Mouse (Mus musculus) neural tube, embryonic 12.5 days (tissue): ENCODE data around the gene Ehmt1. TPM values are rescaled to one million over a fixed set of nuclear protein-coding genes. Genes with fewer than 3 reads are reported as not detected.

ENCODE experiments used
- ATAC-seq: fragments of 200-750 bp; cut with Nextera tagmentation; 2 replicates; pipeline ENCODE4 v1.8.0; 2017; ENCODE audit warnings: low read depth, mild to moderate bottlenecking, moderate TSS enrichment, moderate library complexity; ENCODE audit not compliant: low FRiP score
- H3K27ac ChIP-seq: fragments of 300-500 bp; sonication (generic); 2 replicates; pipeline ENCODE4 v1.5.1; 2016
- H3K27me3 ChIP-seq: fragments of 300-500 bp; sonication (generic); replicated peaks from 2 replicates; pipeline ENCODE4 v1.6.1; 2016; ENCODE audit warnings: mild to moderate bottlenecking
- H3K36me3 ChIP-seq: fragments of 300-500 bp; sonication (generic); 2 replicates; pipeline ENCODE4 v1.6.1; 2016; ENCODE audit warnings: mild to moderate bottlenecking
- H3K4me1 ChIP-seq: fragments of 300-500 bp; sonication (generic); 2 replicates; pipeline ENCODE4 v1.6.1; 2016
- H3K4me2 ChIP-seq: fragments of 300-500 bp; sonication (generic); replicated peaks from 2 replicates; pipeline ENCODE4 v1.6.1; 2016; ENCODE audit warnings: mild to moderate bottlenecking
- H3K4me3 ChIP-seq: fragments of 300-500 bp; sonication (generic); 2 replicates; pipeline ENCODE4 v1.5.1; 2016
- H3K9ac ChIP-seq: fragments of 300-500 bp; sonication (generic); 2 replicates; pipeline ENCODE4 v1.6.1; 2016; ENCODE audit warnings: mild to moderate bottlenecking
- H3K9me3 ChIP-seq: fragments of 300-500 bp; sonication (generic); 2 replicates; pipeline ENCODE4 v1.6.1; 2016; ENCODE audit warnings: mild to moderate bottlenecking
- WGBS: fragments of 180-500 bp; shearing (Covaris S2); methylation state at CpG from one replicate; pipeline ENCODE4 v1.1.7; 2016; 5-methylcytosine and 5-hydroxymethylcytosine counted together
- polyA plus RNA-seq: library from polyadenylated mRNA; unstranded; fragments of >200 nt; fragmentation: Nextera tagmentation; extraction: Ambion mirVana; gene quantifications from 2 replicates; pipeline ENCODE4 v1.2.1, GENCODE M21; 2016

The Ehmt1 gene
- polyA plus RNA-seq, 1 experiment from 2014 or later, result 121 TPM

DNA sequence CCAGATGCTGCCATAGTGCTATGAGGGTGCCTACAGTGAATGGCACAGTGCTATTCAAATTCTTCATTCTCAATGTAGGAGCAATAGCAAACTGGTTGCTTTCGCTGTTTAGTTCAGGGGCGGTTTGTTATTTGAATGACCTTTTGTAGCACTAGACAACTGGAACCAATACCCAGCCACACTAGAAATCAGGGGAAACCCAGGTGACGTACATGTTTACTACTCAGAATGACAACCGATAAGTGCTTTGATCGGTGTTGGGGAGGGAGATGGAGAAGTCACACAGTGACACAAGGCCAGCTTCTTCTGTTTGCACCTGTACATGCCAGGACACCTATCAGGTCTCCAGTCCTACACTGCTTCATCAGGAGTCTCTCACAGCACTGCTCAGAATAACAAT, 10.2 kb upstream of the Ehmt1 start:
- H3K27ac ChIP-seq, result no peak overlapping the region
- no peak for ATAC-seq
- no peak overlapping the region for H3K4me3 ChIP-seq
- peaks cover 7% of the 10 kb centered on the region; the same call in 1 of the 2 replicates for H3K4me1 ChIP-seq
- no peak overlapping the region for H3K9ac ChIP-seq
- no peaks in the 10 kb centered on the region for H3K36me3 ChIP-seq
- no peak overlapping the region for H3K4me2 ChIP-seq
- WGBS, result 91% methylated on average over 5 of the region's 5 CpGs
- no peaks in the 10 kb centered on the region for H3K9me3 ChIP-seq
- 0 out of 2 replicates have a peak, but pooled peaks cover 4% of the 10 kb centered on the region for H3K27me3 ChIP-seq

DNA sequence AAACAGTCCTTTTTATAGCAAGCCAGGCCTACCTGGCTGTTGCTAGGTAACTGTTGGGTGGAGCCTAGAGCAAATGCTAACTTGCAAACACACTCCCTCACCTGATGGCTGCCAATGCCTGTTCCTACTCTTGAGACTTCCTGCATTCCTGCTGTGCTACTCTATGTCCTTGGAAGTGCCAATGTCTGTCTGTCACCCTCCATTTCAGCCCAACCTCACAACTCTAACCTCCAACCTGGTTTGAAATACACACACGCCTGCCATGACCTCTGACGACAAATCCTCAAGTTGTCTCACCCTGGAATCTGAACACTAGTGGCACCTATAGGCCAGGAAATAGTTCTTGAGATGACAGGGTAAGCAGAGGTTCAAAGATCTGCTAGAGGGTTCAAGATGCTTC, 9.7 kb upstream of the Ehmt1 start:
- Histone ChIP-seq H3K4me2 (no peak overlapping the region), H3K27ac (no peak overlapping the region), H3K4me3 (no peak overlapping the region), H3K36me3 (no peaks in the 10 kb centered on the region), H3K9ac (no peak overlapping the region), H3K9me3 (no peaks in the 10 kb centered on the region), H3K27me3 (0 out of 2 replicates have a peak, but pooled peaks cover under 1% of the 10 kb centered on the region), H3K4me1 (peaks cover 2% of the 10 kb centered on the region; the same call in 1 of the 2 replicates)
- WGBS, result 58% methylated on average over 2 of the region's 2 CpGs
- no peak for ATAC-seq

DNA sequence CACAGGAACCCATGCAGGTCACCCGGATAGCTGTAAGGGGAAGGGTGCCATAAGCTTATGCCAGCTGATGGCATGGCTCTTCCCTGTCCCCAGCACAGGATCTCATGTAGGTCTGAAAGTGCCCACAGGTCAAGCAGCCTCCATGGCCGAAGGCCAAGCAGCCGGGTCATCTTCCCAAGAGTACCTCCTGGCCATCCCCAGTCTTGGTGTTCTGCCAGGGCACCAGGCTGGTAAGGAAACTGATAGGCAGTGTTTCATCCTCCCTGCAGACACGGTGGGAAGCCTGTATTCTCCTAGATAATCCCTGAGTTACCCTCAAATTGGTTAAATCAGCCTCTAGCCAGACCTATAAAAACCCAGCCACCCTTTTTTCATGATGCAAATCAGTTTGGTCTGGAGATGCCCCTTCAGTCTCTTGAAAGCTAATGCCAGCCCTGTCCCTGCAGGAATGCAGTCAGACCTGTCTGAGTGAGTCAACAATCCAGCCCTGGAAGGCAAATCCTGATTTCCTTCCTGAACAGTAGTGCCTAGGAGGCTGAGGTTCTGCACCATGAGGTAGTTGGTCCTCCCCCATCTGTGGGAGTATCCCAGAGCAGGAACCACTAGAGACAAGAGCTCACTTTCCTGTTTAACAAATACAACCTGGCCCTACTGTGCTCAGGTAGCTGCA, 8.5 kb upstream of the Ehmt1 start:
- no peak for ATAC-seq
- Histone ChIP-seq H3K9me3 (no peaks in the 10 kb centered on the region), H3K27ac (no peak overlapping the region), H3K4me1 (no peaks in the 10 kb centered on the region), H3K4me3 (no peak overlapping the region), H3K4me2 (no peak overlapping the region), H3K9ac (no peak overlapping the region), H3K27me3 (no peaks in the 10 kb centered on the region), H3K36me3 (no peaks in the 10 kb centered on the region)
- WGBS, result 77% methylated on average over 4 of the region's 4 CpGs

DNA sequence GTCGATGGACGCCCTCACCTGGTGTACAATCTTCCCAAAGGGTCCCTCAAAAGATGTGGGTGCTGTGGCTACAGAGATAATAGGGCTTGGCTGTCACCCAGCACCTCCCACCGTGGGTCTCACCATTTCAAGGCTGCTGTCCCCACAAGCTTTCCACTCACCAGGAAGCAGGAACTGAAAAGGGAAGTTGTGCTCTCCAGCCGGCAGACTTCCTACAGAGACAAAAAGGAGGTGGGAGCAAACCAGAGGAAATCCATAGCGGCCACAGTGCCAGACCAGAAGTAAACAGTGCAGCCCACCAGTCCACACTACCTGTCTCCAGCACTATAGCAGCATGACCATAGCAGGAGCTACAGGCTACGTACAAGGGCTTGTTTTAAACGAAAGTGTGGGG, 7.5 kb upstream of the Ehmt1 start:
- H3K4me2 ChIP-seq, result no peak overlapping the region
- H3K9ac ChIP-seq, result no peak overlapping the region
- no peak overlapping the region for H3K4me3 ChIP-seq
- H3K27me3 ChIP-seq, result no peaks in the 10 kb centered on the region
- H3K36me3 ChIP-seq, result no peaks in the 10 kb centered on the region
- H3K4me1 ChIP-seq, result no peaks in the 10 kb centered on the region
- H3K27ac ChIP-seq, result no peak overlapping the region
- H3K9me3 ChIP-seq, result no peaks in the 10 kb centered on the region
- WGBS, result 75% methylated on average over 7 of the region's 7 CpGs
- ATAC-seq, result no peak

DNA sequence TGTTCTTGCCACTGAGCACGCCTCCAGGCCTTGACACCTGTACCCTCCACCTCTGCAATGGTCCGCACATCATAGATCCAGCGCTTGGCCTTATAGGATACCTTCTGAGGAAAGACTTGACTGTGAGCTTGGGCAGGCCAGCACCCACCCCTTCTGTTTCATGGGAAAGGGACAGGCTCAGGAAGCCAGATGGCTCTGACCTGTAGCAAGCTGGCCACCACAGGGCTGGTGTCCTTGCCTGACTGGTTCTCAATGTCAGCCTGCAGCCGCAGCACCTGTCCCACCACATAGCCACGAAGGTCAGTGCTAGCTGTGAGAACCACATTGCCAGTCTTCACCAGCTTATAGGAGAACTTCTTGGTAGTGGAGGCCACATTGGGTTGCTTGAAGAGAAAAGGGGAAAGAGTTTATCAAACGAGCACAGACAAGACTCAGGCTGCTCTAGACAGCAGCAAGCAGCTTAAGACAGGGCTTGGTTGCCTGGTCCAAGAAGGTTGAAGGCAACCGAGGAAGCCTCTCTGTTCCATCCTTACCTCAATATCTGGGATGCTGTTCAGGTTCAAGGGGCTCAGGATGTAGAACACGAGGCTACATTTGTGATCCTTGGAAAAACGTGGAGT, 7.0 kb upstream of the Ehmt1 start:
- 85% methylated on average over 9 of the region's 9 CpGs for whole genome bisulfite sequencing
- H3K27me3 ChIP-seq, result no peaks in the 10 kb centered on the region
- no peak overlapping the region for H3K27ac ChIP-seq
- no peak overlapping the region for H3K9ac ChIP-seq
- H3K4me1 ChIP-seq, result no peaks in the 10 kb centered on the region
- H3K4me3 ChIP-seq, result no peak overlapping the region
- H3K36me3 ChIP-seq, result no peaks in the 10 kb centered on the region
- H3K4me2 ChIP-seq, result no peak overlapping the region
- no peaks in the 10 kb centered on the region for H3K9me3 ChIP-seq
- ATAC-seq, result no peak

DNA sequence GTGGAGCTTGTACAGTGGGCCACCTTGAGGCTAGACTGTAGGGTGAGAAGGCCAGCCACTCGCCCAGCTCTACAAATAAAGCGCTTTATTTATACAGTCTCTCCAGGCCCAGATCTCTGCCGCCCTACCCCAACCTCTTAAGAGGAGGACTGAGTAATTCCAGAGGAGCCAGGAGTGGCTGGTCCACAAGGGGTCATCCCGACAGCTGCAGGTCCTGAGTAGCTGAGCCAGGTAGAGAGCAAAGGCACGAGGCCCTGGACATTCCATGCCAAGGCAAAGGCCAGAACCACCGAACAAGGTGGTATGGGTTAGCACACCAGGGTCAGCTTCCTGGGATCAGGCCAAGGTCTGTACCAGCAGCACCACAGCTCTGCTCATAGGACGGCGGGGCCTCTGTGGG, 5.9 kb upstream of the Ehmt1 start:
- 83% methylated on average over 8 of the region's 8 CpGs for WGBS
- Histone ChIP-seq H3K27me3 (no peaks in the 10 kb centered on the region), H3K4me3 (no peak overlapping the region), H3K4me2 (no peak overlapping the region), H3K27ac (no peak overlapping the region), H3K36me3 (no peaks in the 10 kb centered on the region), H3K4me1 (no peaks in the 10 kb centered on the region), H3K9ac (no peak overlapping the region), H3K9me3 (no peaks in the 10 kb centered on the region)
- no peak for ATAC-seq

DNA sequence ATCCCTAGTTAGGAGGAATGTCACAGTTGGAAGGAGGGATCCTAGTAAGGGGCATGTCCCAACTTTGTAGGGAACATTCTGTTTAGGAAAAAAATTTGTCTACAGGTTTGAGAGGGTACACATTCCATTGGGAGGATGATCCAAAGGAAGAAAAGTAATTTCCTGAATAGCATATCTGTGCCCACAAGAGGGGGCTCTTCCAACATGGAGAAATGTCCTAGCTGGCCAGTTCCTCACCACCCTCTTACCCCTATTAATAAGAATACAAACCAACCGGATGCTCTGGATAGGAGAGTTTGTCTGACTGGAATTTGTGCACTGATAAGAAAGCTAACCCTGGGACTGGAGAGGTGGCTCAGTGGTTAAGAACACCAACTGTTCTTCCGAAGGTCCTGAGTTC, 4.1 kb upstream of the Ehmt1 start:
- WGBS, result 69% methylated on average over 2 of the region's 2 CpGs
- H3K4me2 ChIP-seq, result no peak overlapping the region
- H3K4me3 ChIP-seq, result no peak overlapping the region
- no peak overlapping the region for H3K27ac ChIP-seq
- H3K9me3 ChIP-seq, result no peaks in the 10 kb centered on the region
- no peaks in the 10 kb centered on the region for H3K27me3 ChIP-seq
- no peak for ATAC-seq
- H3K9ac ChIP-seq, result no peak overlapping the region
- no peaks in the 10 kb centered on the region for H3K4me1 ChIP-seq
- H3K36me3 ChIP-seq, result no peaks in the 10 kb centered on the region

DNA sequence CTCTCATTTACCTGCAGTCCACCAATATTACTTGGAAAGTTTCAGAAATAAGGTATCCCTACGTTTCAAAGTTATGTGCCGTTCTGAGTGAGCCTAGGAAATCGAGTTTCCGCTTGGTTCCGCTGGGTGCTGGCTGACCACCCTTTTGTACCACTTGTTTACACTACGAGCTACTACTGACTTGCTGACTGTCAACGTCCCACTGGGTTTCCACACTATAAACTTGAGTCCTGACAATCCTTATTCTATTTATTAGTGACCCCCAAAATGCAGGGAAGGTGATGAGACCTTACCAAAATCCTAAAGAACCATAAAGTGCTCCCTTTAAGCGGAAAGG, 393 bp upstream of the Ehmt1 start:
- no peaks in the 10 kb centered on the region for H3K36me3 ChIP-seq
- peaks cover 13% of the 10 kb centered on the region for H3K4me1 ChIP-seq
- H3K9ac ChIP-seq, result peak overlapping the region; percentile 99; the same call in 1 of the 2 replicates
- peak overlapping the region; percentile 96 for H3K4me3 ChIP-seq
- peak overlapping the region; percentile 71 for H3K4me2 ChIP-seq
- H3K9me3 ChIP-seq, result no peaks in the 10 kb centered on the region
- H3K27ac ChIP-seq, result no peak overlapping the region
- H3K27me3 ChIP-seq, result no peaks in the 10 kb centered on the region
- WGBS, result 9% methylated on average over 8 of the region's 8 CpGs
- ATAC-seq, result peak; percentile 69

DNA sequence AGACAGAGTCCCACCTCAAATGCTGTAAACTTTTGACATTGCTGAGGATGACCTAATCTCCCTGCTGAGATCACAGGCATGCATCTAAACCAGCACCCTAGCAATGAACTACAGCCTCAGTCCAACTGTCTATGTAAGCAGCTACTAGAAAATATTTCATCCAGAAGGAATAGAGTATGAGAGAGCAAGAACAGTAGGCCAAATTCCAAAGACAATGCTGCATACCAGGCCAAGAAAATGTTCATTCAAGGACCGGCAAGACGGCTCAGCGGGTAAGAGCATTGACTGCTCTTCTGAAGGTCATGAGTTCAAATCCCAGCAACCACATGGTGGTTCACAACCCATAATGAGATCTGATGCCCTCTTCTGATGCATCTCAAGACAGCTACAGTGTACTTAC, 4.7 kb downstream of the Ehmt1 start:
- H3K9me3 ChIP-seq, result no peaks in the 10 kb centered on the region
- H3K4me3 ChIP-seq, result no peak overlapping the region
- no peak overlapping the region for H3K27ac ChIP-seq
- H3K27me3 ChIP-seq, result no peaks in the 10 kb centered on the region
- H3K36me3 ChIP-seq, result no peaks in the 10 kb centered on the region
- peaks cover 13% of the 10 kb centered on the region for H3K4me1 ChIP-seq
- no peak overlapping the region for H3K4me2 ChIP-seq
- WGBS, result 87% methylated on average over 3 of the region's 3 CpGs
- no peak overlapping the region for H3K9ac ChIP-seq
- no peak for ATAC-seq

DNA sequence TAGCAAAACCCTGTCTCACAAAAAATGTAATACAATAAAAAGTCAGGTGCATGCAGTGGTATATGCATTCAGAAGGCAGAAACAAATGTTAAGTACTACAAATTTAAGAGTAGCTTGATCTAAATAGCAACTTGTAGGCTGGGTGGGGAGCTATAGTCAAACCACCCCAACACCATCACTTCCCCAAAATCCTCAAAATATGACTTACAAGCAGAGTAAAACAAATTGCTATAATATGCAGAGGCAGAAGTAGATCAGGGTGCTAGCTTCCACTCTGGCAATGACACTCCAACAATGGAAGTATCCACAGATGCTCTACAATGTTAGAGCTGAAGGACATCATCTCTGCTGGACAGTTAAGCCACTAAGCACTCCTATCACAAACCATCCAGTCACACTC, 6.8 kb downstream of the Ehmt1 start:
- H3K9me3 ChIP-seq, result no peaks in the 10 kb centered on the region
- no peak overlapping the region for H3K4me3 ChIP-seq
- no peaks in the 10 kb centered on the region for H3K36me3 ChIP-seq
- no peak overlapping the region for H3K9ac ChIP-seq
- peaks cover 6% of the 10 kb centered on the region for H3K4me1 ChIP-seq
- no peak for ATAC-seq
- H3K27ac ChIP-seq, result no peak overlapping the region
- no peak overlapping the region for H3K4me2 ChIP-seq
- H3K27me3 ChIP-seq, result no peaks in the 10 kb centered on the region

DNA sequence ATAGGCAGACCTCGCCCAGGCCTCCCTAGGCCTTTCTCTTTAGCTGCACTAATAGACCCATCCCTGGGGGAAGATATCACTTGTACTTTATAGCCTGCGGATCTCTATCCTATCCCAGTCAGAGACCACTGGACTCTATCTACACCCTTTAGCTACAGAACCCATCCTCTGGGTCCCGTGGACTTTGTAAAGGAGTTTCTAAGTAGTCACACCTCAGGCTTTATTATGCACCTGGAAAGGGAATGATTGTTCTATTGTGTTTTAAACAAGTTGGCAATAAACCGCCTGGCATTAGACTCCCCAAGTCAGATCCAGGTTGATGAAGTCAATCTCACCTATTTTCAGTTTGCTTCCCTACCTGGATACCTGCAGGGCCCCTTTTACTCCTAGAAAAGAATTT, 7.2 kb downstream of the Ehmt1 start:
- no peak for ATAC-seq
- Histone ChIP-seq H3K4me3 (no peak overlapping the region), H3K9me3 (no peaks in the 10 kb centered on the region), H3K9ac (no peak overlapping the region), H3K4me1 (peaks cover 2% of the 10 kb centered on the region), H3K27ac (no peak overlapping the region), H3K27me3 (no peaks in the 10 kb centered on the region), H3K36me3 (no peaks in the 10 kb centered on the region), H3K4me2 (no peak overlapping the region)
- WGBS, result 82% methylated on average over 4 of the region's 4 CpGs

DNA sequence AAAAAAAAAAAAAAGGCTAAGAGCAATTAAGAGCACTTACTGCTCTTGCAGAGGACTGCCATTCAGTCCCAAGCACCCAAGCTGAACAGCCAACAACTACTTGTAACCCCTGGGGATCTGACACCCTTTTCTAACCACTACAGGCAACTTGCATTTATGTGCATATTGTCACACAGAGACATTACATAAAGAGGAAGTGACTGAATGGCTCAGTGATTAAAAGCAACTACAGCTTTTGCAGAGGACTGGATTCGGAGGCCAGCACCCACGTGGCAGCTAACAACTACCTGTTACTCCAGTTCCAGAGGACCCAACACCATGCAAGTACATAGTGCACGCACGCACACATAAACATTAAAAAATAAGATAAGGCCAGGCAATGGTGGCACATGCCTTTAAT, 8.9 kb downstream of the Ehmt1 start:
- Histone ChIP-seq H3K4me2 (no peak overlapping the region), H3K4me3 (no peak overlapping the region), H3K27me3 (no peaks in the 10 kb centered on the region), H3K27ac (no peak overlapping the region), H3K4me1 (peaks cover 15% of the 10 kb centered on the region), H3K36me3 (no peaks in the 10 kb centered on the region), H3K9ac (no peak overlapping the region), H3K9me3 (no peaks in the 10 kb centered on the region)
- 94% methylated on average over 4 of the region's 4 CpGs for WGBS
- ATAC-seq, result no peak

DNA sequence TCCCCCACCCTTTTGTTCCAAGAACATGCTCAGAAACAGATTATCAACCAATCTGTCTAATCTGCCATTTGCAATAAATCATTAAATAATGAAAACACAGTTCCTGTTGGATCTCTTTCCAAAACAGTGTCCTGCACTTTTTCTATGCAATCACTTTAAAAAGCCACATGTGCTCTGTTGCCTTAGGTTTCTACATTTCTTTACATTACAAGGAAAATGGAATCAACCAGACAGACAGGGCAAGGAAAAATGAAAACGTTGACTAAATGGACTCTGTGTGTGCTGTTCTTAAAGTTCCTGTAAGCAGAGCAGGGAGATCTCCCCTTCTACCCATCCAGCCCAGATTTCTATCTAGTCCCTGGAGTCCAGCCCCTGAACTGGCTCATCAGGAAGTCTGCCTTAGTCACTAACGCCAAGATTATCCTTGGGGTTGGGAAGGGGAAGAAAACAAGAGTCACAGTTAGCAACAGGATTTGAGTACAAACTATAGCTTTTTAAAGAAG, 13.7 kb downstream of the Ehmt1 start:
- Histone ChIP-seq H3K4me2 (peak overlapping the region; percentile 40), H3K9ac (peak overlapping the region; percentile 22; the same call in 1 of the 2 replicates), H3K4me3 (no peak overlapping the region), H3K36me3 (no peaks in the 10 kb centered on the region), H3K27ac (peak overlapping the region; percentile 51), H3K27me3 (no peaks in the 10 kb centered on the region), H3K4me1 (peaks cover 19% of the 10 kb centered on the region), H3K9me3 (no peaks in the 10 kb centered on the region)
- no peak for ATAC-seq
- WGBS, result 9% methylated on average over 2 of the region's 2 CpGs
